Mouse (Mus musculus) thymus, adult 2 months (tissue): ENCODE data around the gene Foxd4.

ENCODE experiments used
- CTCF ChIP-seq: fragments of 200-500 bp; IDR thresholded peaks from 2 replicates; pipeline ENCODE4 v1.5.1; 2012; ENCODE audit warnings: mild to moderate bottlenecking, control low read depth, low read length, moderate library complexity, borderline replicate concordance; ENCODE audit not compliant: control insufficient read depth, poor library complexity, insufficient read depth; ENCODE audit errors: extremely low read depth
- POLR2A ChIP-seq: fragments of 200-500 bp; IDR thresholded peaks from 2 replicates; pipeline ENCODE4 v1.6.1; 2012; ENCODE audit warnings: mild to moderate bottlenecking, low read length, control low read depth, moderate library complexity; ENCODE audit not compliant: control insufficient read depth, poor library complexity, insufficient read depth; ENCODE audit errors: extremely low read depth

GRCm38 (mm10) chr19:24871037-24871635 lies 29.9 kb downstream of the Foxd4 start:
- no peak for TF ChIP-seq POLR2A
- TF ChIP-seq CTCF: peak; percentile 48; the same call in 1 of the 2 replicates
